Mouse (Mus musculus) small intestine, adult 2 months (tissue): Measurements from ENCODE around the gene Pcgf2.

Experiments used
- CTCF ChIP-seq: fragments of 200-500 bp; IDR thresholded peaks from 2 replicates; pipeline ENCODE4 v1.5.1; 2012; ENCODE audit warnings: low read depth, mild to moderate bottlenecking, control low read depth, inconsistent platforms, low read length, moderate library complexity, mixed read lengths; ENCODE audit not compliant: insufficient replicate concordance, insufficient read length; ENCODE audit errors: extremely low read depth
- POLR2A ChIP-seq: fragments of 200-500 bp; IDR thresholded peaks from 2 replicates; pipeline ENCODE4 v1.6.1; 2012; ENCODE audit warnings: low read depth, mild to moderate bottlenecking, control low read depth, inconsistent platforms, low read length, moderate library complexity

GRCm38 (mm10) chr11:97682504-97683055, 17.7 kb downstream of the Pcgf2 start:
- no peak for TF ChIP-seq CTCF
- no peak for TF ChIP-seq POLR2A
